Mouse (Mus musculus) skeletal muscle tissue, postnatal 0 days (tissue): ENCODE data around the gene Slfn2. TPM values are rescaled to one million over a fixed set of nuclear protein-coding genes. Genes with fewer than 3 reads are reported as not detected.

Experiments used
- microRNA-seq, 2 experiments: library from miRNA; unstranded; fragments of <30 nt; microRNA quantifications; one replicate each; pipeline ENCODE4; 2016
- polyA plus RNA-seq: library from polyadenylated mRNA; unstranded; fragments of >200 nt; fragmentation: Nextera tagmentation; extraction: Ambion mirVana; gene quantifications from 2 replicates; pipeline ENCODE4 v1.2.1, GENCODE M21; 2015

Gene Slfn2
- 5.7 and 8.7 TPM in 2 replicates for polyA plus RNA-seq

DNA sequence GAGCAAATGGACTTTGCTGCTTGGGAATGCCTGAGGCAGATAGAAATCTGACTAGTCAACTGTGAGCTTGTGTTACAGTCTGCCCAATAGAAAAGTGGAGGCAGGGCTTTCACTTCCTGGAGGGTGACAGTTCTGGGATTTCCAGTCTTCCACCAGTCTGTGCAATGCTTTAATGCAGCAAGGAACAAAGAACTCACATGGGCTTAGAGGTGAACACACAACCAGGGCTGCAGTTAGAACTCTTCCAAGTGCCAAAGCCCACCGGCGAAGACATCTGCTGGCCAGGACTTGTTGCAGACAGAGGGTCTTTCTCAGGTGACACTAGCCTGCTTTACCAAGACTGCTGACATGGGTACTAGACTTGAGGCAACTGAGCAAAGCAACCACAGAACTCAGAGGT lies at the start of gene Slfn2:
Gene Slfn2 (plus strand): TSS at position 167 of the 400 bp plus-strand sequence.

DNA sequence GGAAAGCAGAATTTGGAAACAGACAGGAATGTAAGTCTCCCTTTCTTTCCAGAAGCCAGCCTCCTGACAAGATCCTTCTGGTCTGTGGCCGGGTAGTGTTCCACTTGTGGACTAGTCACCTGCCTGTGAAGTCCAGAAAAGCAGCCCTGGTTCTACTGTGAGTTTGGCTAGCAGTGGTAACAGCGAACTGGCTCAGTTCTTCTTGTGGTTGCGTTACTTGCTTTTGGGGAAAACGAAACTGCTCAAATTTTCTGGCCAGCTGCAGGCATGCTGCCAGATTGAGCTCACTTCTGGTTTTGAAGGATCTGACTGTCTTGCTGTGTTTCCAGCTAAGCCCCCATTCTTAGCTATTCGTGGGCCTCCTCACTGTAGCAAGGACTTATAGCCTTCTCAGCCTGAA lies 44.3 kb upstream of the Slfn2 start, which contains the start of gene Slfn8:
Gene Slfn8 (minus strand): TSS at position 190 of the 400 bp plus-strand sequence.

DNA sequence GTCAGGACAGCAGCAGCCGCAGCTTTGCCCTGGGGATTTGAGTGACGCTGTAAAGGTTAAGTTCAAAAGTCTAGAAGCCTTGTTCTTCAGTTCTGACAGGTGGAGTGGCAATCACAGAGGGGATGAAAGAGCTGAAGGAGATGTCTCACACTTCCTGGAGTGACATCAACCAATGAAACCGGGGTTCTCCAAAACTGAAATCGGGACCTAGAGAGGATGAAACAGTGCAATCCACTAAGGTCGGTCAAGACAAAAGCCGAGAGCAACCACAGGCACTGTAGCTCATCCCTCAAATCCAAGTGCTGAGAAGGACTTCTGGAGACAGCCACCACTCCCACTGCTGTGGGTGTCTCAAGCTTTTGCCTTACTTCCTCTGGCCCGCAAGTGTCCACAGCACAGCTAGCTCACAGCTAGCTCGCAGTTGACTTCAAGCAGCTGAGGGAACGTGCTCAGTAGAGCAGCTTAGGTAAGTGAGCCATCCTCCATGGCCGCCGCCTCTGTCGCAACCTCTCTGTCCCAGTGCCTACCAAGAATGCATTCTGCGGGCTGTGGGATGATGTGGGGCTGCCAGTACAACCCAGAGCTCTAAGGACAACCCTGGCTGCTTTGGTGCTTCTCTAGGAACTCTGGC lies 51.8 kb downstream of the Slfn2 start, which contains the start of gene Slfn1:
Gene Slfn1 (plus strand): TSS at position 253 of the 631 bp plus-strand sequence.

Small RNA genes lying within 50 kb of the gene (microRNA-seq; reads per million reads assigned to microRNA genes)
- 0 reads per million in 2 experiments for gene Gm27598

Other genes with a start within 250 kb of the Slfn2 start
- gene Rffl, start 193.9 kb upstream of the Slfn2 start, polyA plus RNA-seq: 3.3 and 4.0 TPM in 2 replicates
- gene Rad51d, start 174.5 kb upstream of the Slfn2 start, polyA plus RNA-seq: 8.1 and 9.9 TPM in 2 replicates
- gene Fndc8, start 173.0 kb upstream of the Slfn2 start, polyA plus RNA-seq: 0.42 and 0.44 TPM in 2 replicates
- gene Nle1, start 156.7 kb upstream of the Slfn2 start, polyA plus RNA-seq: 10.8 and 14.6 TPM in 2 replicates
- gene Unc45b, start 154.6 kb upstream of the Slfn2 start, polyA plus RNA-seq: 105 and 118 TPM in 2 replicates
- gene Slfn5, start 113.8 kb upstream of the Slfn2 start, polyA plus RNA-seq: 7.9 and 10.0 TPM in 2 replicates
- gene Slfn9, start 73.3 kb upstream of the Slfn2 start, polyA plus RNA-seq: 2.9 and 3.7 TPM in 2 replicates
- gene Slfn8, start 44.3 kb upstream of the Slfn2 start, polyA plus RNA-seq: 0.58 and 0.71 TPM in 2 replicates
- gene Slfn1, start 51.7 kb downstream of the Slfn2 start, polyA plus RNA-seq: 0.67 and 0.82 TPM in 2 replicates
- gene Slfn4, start 110.1 kb downstream of the Slfn2 start, polyA plus RNA-seq: 0.10 and 0.27 TPM in 2 replicates
- gene Slfn3, start 126.2 kb downstream of the Slfn2 start, polyA plus RNA-seq: 0.40 and 0.51 TPM in 2 replicates
- not detected in 2 replicates for gene Slfn14, start 221.6 kb downstream of the Slfn2 start, polyA plus RNA-seq
- 18.9 and 20.0 TPM in 2 replicates for gene Ap2b1, start 233.9 kb downstream of the Slfn2 start, polyA plus RNA-seq
- 12.1 and 13.1 TPM in 2 replicates for gene Pex12, start 237.5 kb downstream of the Slfn2 start, polyA plus RNA-seq